Mouse (Mus musculus) lung, embryonic 14.5 days (tissue): ENCODE results near the gene Mtmr10. TPM values are rescaled to one million over a fixed set of nuclear protein-coding genes. Genes with fewer than 3 reads are reported as not detected.

Source experiments
- ATAC-seq: fragments of 200-750 bp; cut with Nextera tagmentation; 2 replicates; pipeline ENCODE4 v1.8.0; 2017; ENCODE audit warnings: mild to moderate bottlenecking, moderate TSS enrichment, moderate library complexity; ENCODE audit not compliant: insufficient read depth
- DNase-seq: peaks from one replicate; pipeline ENCODE4 v3.0.0-alpha.2; 2015
- H3K27ac ChIP-seq: fragments of 300-500 bp; sonication (generic); 2 replicates; pipeline ENCODE4 v1.5.1; 2014; ENCODE audit warnings: low read depth, mild to moderate bottlenecking, moderate library complexity
- H3K27me3 ChIP-seq: fragments of 300-500 bp; sonication (generic); 2 replicates; pipeline ENCODE4 v1.6.1; 2014; ENCODE audit warnings: low read length, control low read depth; ENCODE audit not compliant: insufficient read depth
- H3K36me3 ChIP-seq: fragments of 300-500 bp; sonication (generic); 2 replicates; pipeline ENCODE4 v1.6.1; 2014; ENCODE audit warnings: control low read depth; ENCODE audit not compliant: insufficient read depth
- H3K4me1 ChIP-seq: fragments of 300-500 bp; sonication (generic); 2 replicates; pipeline ENCODE4 v1.6.1; 2014; ENCODE audit warnings: antibody characterized with exemption, control low read depth; ENCODE audit not compliant: insufficient read depth
- H3K4me2 ChIP-seq: fragments of 300-500 bp; sonication (generic); 2 replicates; pipeline ENCODE4 v1.6.1; 2014; ENCODE audit warnings: mild to moderate bottlenecking
- H3K4me3 ChIP-seq: fragments of 300-500 bp; sonication (generic); 2 replicates; pipeline ENCODE4 v1.5.1; 2014; ENCODE audit warnings: low read depth, low read length
- H3K9ac ChIP-seq: fragments of 300-500 bp; sonication (generic); 2 replicates; pipeline ENCODE4 v1.6.1; 2014
- H3K9me3 ChIP-seq: fragments of 300-500 bp; sonication (generic); 2 replicates; pipeline ENCODE4 v1.6.1; 2016; ENCODE audit warnings: low read depth, low read length, control low read depth
- CTCF ChIP-seq: IDR thresholded peaks from 2 replicates; pipeline ENCODE4 v1.5.1; 2016; ENCODE audit warnings: antibody characterized with exemption, low read depth
- WGBS: fragments of 180-500 bp; shearing (Covaris S2); extraction: QIAGEN DNeasy Blood & Tissue Kit; methylation state at CpG from one replicate; pipeline ENCODE4 v1.1.7; 2014; 5-methylcytosine and 5-hydroxymethylcytosine counted together
- polyA plus RNA-seq: library from polyadenylated mRNA; unstranded; fragments of >200 nt; fragmentation: Nextera tagmentation; extraction: Ambion mirVana; gene quantifications from 2 replicates; pipeline ENCODE4 v1.2.1, GENCODE M21; 2014

The Mtmr10 gene
- polyA plus RNA-seq, 1 experiment from 2014 or later, result 12.9 TPM

DNA sequence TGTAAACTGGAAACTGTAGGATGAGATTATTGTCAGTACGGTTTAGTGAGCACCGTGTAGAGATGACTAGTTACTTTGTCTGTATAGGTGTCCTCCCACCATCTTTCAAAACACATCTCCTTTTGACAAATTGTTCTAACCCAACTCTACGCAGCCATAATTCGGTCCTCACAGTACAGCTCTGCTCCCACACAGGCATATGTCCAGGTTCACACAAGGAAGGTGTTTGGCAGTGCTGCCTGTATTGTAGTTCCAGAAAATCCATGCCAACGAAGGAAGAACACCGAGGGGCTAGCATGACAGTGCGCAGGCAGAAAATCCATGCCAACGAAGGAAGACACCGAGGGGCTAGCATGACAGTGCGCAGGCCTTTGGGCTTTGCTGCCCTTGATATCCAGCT is 4.3 kb downstream of the Mtmr10 start:
- Histone ChIP-seq H3K27me3 (no peaks in the 10 kb centered on the region), H3K27ac (no peak overlapping the region), H3K36me3 (no peaks in the 10 kb centered on the region), H3K9ac (no peak overlapping the region), H3K4me3 (no peak overlapping the region), H3K9me3 (no peaks in the 10 kb centered on the region), H3K4me2 (no peak overlapping the region), H3K4me1 (peaks cover 3% of the 10 kb centered on the region; the same call in 1 of the 2 replicates)
- DNase-seq, result no peak
- no peak for TF ChIP-seq CTCF
- ATAC-seq, result no peak
- 91% methylated on average over 10 of the region's 10 CpGs for WGBS

DNA sequence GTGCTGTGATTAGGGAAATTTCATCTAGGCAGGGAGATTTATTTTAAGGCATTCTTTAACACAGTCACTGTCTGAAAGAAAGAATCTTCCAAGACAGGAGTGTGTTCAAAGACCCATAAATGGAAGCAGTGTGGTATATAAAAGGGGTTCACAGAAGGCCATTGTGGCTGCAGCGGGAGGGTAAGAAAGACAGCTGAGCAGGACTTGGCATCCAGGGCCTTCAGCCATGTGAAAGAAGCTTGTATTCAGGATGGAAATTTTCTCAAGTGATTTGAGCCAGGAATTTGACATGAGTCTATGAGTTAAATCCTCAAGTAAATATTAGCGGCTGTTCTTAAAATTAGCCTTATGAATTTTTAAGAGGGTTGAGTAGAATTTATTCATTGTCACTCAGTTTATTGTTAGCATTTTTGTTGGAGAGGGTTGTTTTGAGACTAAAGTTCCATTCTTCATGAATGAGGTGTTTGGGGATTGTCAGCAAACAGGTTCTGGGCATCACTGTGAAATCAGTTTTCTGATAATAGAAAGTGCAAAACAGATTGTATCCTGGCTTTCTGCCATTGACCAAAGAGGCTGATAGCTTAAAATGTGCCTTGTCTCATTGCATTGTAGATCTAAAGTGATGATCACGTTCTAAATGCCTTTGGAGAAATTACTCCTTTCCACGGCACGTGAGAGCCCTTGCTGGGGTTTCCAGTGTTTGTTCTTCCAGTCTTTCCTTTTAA is 9.0 kb downstream of the Mtmr10 start:
- Histone ChIP-seq H3K9ac (no peak overlapping the region), H3K36me3 (peaks cover 10% of the 10 kb centered on the region; the same call in 1 of the 2 replicates), H3K27ac (0 out of 2 replicates have a peak overlapping the region, but pooled peaks have one; percentile 20), H3K4me3 (no peak overlapping the region), H3K4me1 (peaks cover 3% of the 10 kb centered on the region; the same call in 1 of the 2 replicates), H3K27me3 (no peaks in the 10 kb centered on the region), H3K4me2 (no peak overlapping the region), H3K9me3 (no peaks in the 10 kb centered on the region)
- 35% methylated on average over 5 of the region's 5 CpGs for whole genome bisulfite sequencing
- DNase-seq (peak; percentile 66), ATAC-seq (0 out of 2 replicates have a peak, but pooled peaks have one; percentile 21)
- no peak for TF ChIP-seq CTCF

DNA sequence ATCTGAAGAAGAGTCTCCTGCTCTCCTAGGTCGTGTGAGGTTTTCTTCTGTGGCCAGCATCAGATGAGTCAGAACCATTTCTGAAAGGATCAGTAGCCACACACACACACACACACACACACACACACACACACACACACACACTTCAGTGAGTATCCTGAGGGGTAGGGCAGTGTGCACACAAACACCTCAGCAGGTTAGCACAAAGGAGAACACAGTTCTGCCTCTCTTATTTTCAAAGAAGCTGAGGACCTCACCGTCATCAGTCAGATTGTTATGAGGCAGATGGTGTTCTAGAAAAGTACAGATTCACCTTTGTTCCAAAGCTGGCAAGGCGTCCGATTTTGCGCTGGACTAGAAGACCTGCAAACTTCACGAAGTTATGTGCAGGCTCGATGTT is 22.8 kb downstream of the Mtmr10 start:
- H3K4me1 ChIP-seq, result no peaks in the 10 kb centered on the region
- ATAC-seq (no peak), DNase-seq (no peak)
- H3K4me2 ChIP-seq, result no peak overlapping the region
- no peak overlapping the region for H3K9ac ChIP-seq
- no peaks in the 10 kb centered on the region for H3K27me3 ChIP-seq
- no peak overlapping the region for H3K4me3 ChIP-seq
- H3K9me3 ChIP-seq, result no peaks in the 10 kb centered on the region
- TF ChIP-seq CTCF, result no peak
- WGBS, result 86% methylated on average over 7 of the region's 7 CpGs
- no peak overlapping the region for H3K27ac ChIP-seq
- H3K36me3 ChIP-seq, result 0 out of 2 replicates have a peak, but pooled peaks cover 7% of the 10 kb centered on the region

DNA sequence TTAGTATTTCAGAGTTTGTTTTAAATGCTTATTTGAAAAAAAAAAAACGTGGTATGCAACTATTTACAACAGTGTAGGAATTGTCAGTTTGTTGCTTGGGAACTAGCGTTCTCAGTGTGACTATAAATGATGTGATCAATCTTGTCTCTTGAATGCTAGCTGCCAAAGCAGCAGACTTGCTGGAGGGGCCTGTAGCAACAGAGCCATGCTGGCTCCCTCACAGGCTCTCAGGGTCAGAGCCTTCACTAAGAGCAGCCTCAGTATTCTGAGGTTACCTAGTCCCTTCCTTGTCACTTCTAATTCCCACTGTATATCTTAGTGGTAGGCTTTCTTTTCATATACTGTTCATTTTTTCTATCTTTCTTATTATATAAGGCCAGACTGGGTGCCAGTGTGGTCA is 23.3 kb downstream of the Mtmr10 start:
- H3K4me2 ChIP-seq, result no peak overlapping the region
- 0 out of 2 replicates have a peak, but pooled peaks cover 7% of the 10 kb centered on the region for H3K36me3 ChIP-seq
- no peaks in the 10 kb centered on the region for H3K27me3 ChIP-seq
- no peak for TF ChIP-seq CTCF
- no peak overlapping the region for H3K9ac ChIP-seq
- ATAC-seq (no peak), DNase-seq (no peak)
- no peak overlapping the region for H3K27ac ChIP-seq
- no peaks in the 10 kb centered on the region for H3K4me1 ChIP-seq
- WGBS, result 62% methylated on average over 2 of the region's 2 CpGs
- no peaks in the 10 kb centered on the region for H3K9me3 ChIP-seq
- H3K4me3 ChIP-seq, result no peak overlapping the region

DNA sequence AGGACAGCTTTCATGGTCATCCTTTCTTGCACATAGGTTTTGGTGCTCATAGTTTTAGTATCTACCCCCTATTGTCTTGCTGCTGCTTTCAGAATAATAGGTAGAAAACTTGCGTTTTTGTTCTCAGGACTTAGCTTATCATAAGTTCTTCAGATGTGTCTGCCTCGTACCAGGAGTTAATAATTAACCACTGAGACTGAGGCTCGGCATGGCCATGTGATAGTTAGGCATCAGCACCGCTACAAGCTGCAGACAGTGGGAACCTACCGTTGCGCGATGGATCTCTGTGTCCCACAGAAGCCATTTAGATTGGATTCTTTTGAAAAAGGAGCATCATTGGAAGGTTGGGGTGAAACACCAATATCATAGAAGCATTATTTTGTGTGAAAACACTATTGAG is 25.4 kb downstream of the Mtmr10 start:
- H3K36me3 ChIP-seq, result peaks cover 14% of the 10 kb centered on the region; the same call in 1 of the 2 replicates
- DNase-seq, result no peak
- 73% methylated on average over 7 of the region's 7 CpGs for WGBS
- no peaks in the 10 kb centered on the region for H3K27me3 ChIP-seq
- no peaks in the 10 kb centered on the region for H3K9me3 ChIP-seq
- H3K9ac ChIP-seq, result no peak overlapping the region
- ATAC-seq, result no peak
- H3K4me3 ChIP-seq, result no peak overlapping the region
- H3K4me1 ChIP-seq, result no peaks in the 10 kb centered on the region
- TF ChIP-seq CTCF, result no peak
- no peak overlapping the region for H3K27ac ChIP-seq
- H3K4me2 ChIP-seq, result no peak overlapping the region

DNA sequence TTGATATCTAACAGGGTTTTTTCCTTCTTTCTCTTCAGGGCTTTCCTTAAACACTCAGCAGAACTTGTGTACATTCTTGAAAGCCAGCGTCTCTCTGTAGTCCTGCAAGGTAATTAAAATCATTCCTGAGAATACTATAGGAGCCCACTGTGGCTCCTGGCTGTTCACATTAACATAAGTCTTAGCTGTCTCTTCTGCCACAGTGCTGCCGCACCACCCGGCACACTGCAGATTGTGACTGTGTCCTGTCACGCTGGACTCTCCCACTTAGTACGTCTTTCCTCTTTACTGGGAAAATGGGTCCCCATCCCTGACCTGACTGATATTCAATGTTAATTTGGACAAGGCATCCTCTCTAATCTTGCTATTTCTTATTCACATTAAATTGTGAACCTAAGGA is 33.7 kb downstream of the Mtmr10 start:
- no peak for TF ChIP-seq CTCF
- ATAC-seq, result no peak
- H3K4me1 ChIP-seq, result no peaks in the 10 kb centered on the region
- peaks cover 37% of the 10 kb centered on the region for H3K36me3 ChIP-seq
- H3K4me3 ChIP-seq, result no peak overlapping the region
- H3K9ac ChIP-seq, result no peak overlapping the region
- H3K27ac ChIP-seq, result no peak overlapping the region
- no peaks in the 10 kb centered on the region for H3K9me3 ChIP-seq
- no peaks in the 10 kb centered on the region for H3K27me3 ChIP-seq
- DNase-seq, result no peak
- H3K4me2 ChIP-seq, result no peak overlapping the region
- WGBS, result 92% methylated on average over 5 of the region's 5 CpGs

DNA sequence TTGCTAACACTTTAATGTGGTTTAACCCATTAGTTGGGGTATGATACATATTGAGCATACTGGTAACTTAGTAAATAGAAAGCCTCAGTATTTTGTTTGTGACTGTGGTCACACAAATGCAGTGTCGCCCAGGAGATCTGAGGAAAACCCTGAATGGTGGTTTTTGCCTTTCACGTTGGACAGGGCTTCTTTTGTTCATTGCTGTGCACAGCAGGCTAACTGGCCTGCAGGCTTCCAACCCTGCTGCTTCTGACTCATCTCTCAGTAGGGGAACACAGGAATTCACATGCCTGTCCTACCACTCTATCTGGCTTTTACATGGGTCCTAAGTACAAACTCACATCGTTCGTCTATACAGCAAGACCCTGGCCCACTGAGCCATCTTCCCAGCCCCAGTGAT is 34.2 kb downstream of the Mtmr10 start:
- Histone ChIP-seq H3K4me2 (no peak overlapping the region), H3K9ac (no peak overlapping the region), H3K4me1 (no peaks in the 10 kb centered on the region), H3K27ac (no peak overlapping the region), H3K4me3 (no peak overlapping the region), H3K27me3 (no peaks in the 10 kb centered on the region), H3K36me3 (peaks cover 36% of the 10 kb centered on the region), H3K9me3 (no peaks in the 10 kb centered on the region)
- DNase-seq, result no peak
- no peak for ATAC-seq
- 79% methylated on average over 4 of the region's 4 CpGs for WGBS
- TF ChIP-seq CTCF, result no peak
